Mouse (Mus musculus) lung, postnatal 0 days (tissue): ENCODE results near the gene Rbm38.

Experiments used
- CTCF ChIP-seq: IDR thresholded peaks from 2 replicates; pipeline ENCODE4 v1.5.1; 2016; ENCODE audit warnings: antibody characterized with exemption, mild to moderate bottlenecking
- EP300 ChIP-seq: IDR thresholded peaks from 2 replicates; pipeline ENCODE4 v1.6.1; 2016; ENCODE audit warnings: antibody characterized with exemption, mild to moderate bottlenecking, control low read depth

DNA sequence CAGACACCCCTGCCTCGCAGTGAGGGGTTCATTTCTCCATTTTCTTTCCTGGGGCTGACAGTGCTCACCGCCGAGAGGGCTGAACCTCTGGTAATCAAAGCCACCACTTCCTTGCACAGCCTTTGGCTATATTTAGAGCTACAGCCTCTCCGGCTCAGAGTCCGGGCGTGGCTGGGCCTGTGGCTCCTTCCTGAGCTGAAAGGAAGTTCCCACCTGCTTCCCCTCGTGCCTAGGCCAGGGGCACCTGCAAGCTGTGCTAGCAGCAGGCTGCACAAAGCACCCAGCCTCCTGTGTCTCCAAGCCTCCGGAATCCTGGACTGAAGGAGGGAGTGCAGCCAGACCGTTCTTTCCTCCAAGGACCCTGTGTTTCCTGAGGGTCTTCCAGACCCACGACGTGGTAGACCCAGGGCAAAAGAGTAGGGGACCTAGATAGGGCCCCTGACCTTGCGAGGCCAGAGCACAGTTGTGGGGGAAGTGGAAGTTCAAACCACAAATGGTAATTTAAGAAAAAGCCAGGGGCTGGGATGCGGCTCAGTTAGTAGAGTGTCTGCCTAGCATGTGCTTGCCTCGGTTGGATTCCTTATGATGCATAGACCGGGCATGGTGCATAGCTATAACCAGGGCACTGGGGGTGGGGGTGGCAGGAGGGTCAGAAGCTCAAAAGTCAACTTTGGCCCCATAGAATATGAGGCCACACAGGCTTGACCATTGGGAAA lies 26.4 kb downstream of the Rbm38 start:
- TF ChIP-seq EP300 = no peak
- TF ChIP-seq CTCF = no peak
